Mouse (Mus musculus): Measurements from ENCODE around the gene Capzb. TPM values are rescaled to one million over a fixed set of nuclear protein-coding genes. Genes with fewer than 3 reads are reported as not detected.

The Capzb gene
- polyA plus RNA-seq, 2 experiments, result 198 to 284 TPM

- no peak for ATAC-seq (ENCODE audit: low FRiP score, low read depth)
- peaks cover 20% of the 10 kb centered on the region for H3K36me3 ChIP-seq (ENCODE audit: control insufficient read depth, insufficient read depth, low read length)
- H3K27ac ChIP-seq (replicated peaks; ENCODE audit: low read depth, low read length), result no peak overlapping the region
- H3K27me3 ChIP-seq (ENCODE audit: control insufficient read depth, insufficient read depth, low read length), result no peaks in the 10 kb centered on the region
- DNase-seq (ENCODE audit: low spot score), result no peak
- no peak overlapping the region for H3K9ac ChIP-seq (ENCODE audit: low read depth, low read length, severe bottlenecking)
- H3K4me2 ChIP-seq (replicated peaks; ENCODE audit: low read depth, low read length, severe bottlenecking), result no peak overlapping the region
- no peak overlapping the region for H3K4me3 ChIP-seq (replicated peaks; ENCODE audit: low read length)
- H3K9me3 ChIP-seq (ENCODE audit: control insufficient read depth, low read length), result no peaks in the 10 kb centered on the region
- WGBS, result 65% methylated on average over 7 of the region's 7 CpGs
- H3K4me1 ChIP-seq (ENCODE audit: control insufficient read depth, insufficient read depth, low read length), result peaks cover 10% of the 10 kb centered on the region
- TF ChIP-seq POLR2A (IDR thresholded peaks at IDR 0.05; ENCODE audit: borderline replicate concordance, extremely low read depth, insufficient read depth, insufficient read length), result no peak
Observed at GRCm38 (mm10) chr4:139202556-139202955, 9.9 kb downstream of the Capzb start.

- Histone ChIP-seq H3K4me2 (replicated peaks; ENCODE audit: low read depth, low read length, severe bottlenecking) (no peak overlapping the region), H3K4me1 (ENCODE audit: control insufficient read depth, insufficient read depth, low read length) (peaks cover 12% of the 10 kb centered on the region), H3K36me3 (ENCODE audit: control insufficient read depth, insufficient read depth, low read length) (peaks cover 21% of the 10 kb centered on the region), H3K27ac (replicated peaks; ENCODE audit: low read depth, low read length) (no peak overlapping the region), H3K9ac (ENCODE audit: low read depth, low read length, severe bottlenecking) (no peak overlapping the region), H3K9me3 (ENCODE audit: control insufficient read depth, low read length) (no peaks in the 10 kb centered on the region), H3K27me3 (ENCODE audit: control insufficient read depth, insufficient read depth, low read length) (no peaks in the 10 kb centered on the region), H3K4me3 (replicated peaks; ENCODE audit: low read length) (no peak overlapping the region)
- no peak for TF ChIP-seq POLR2A (IDR thresholded peaks at IDR 0.05; ENCODE audit: borderline replicate concordance, extremely low read depth, insufficient read depth, insufficient read length)
- WGBS, result 79% methylated on average over 2 of the region's 2 CpGs
- DNase-seq (ENCODE audit: low spot score) (no peak), ATAC-seq (ENCODE audit: low FRiP score, low read depth) (no peak)
Observed at GRCm38 (mm10) chr4:139203381-139203780, 10.7 kb downstream of the Capzb start.

GRCm38 (mm10) chr4:139205842-139206241, 13.1 kb downstream of the Capzb start:
- no peaks in the 10 kb centered on the region for H3K27me3 ChIP-seq (ENCODE audit: control insufficient read depth, insufficient read depth, low read length)
- DNase-seq (ENCODE audit: low spot score) (no peak), ATAC-seq (ENCODE audit: low FRiP score, low read depth) (no peak)
- H3K9me3 ChIP-seq (ENCODE audit: control insufficient read depth, low read length), result no peaks in the 10 kb centered on the region
- no peak overlapping the region for H3K4me3 ChIP-seq (replicated peaks; ENCODE audit: low read length)
- no peak for TF ChIP-seq POLR2A (IDR thresholded peaks at IDR 0.05; ENCODE audit: borderline replicate concordance, extremely low read depth, insufficient read depth, insufficient read length)
- H3K4me2 ChIP-seq (replicated peaks; ENCODE audit: low read depth, low read length, severe bottlenecking), result no peak overlapping the region
- H3K9ac ChIP-seq (ENCODE audit: low read depth, low read length, severe bottlenecking), result no peak overlapping the region
- no peak overlapping the region for H3K27ac ChIP-seq (replicated peaks; ENCODE audit: low read depth, low read length)
- H3K36me3 ChIP-seq (ENCODE audit: control insufficient read depth, insufficient read depth, low read length), result peaks cover 8% of the 10 kb centered on the region; the same call in 1 of the 2 replicates
- 50% methylated on average over 5 of the region's 5 CpGs for WGBS
- peaks cover 21% of the 10 kb centered on the region for H3K4me1 ChIP-seq (ENCODE audit: control insufficient read depth, insufficient read depth, low read length)

- Histone ChIP-seq H3K9ac (ENCODE audit: low read depth, low read length, severe bottlenecking) (no peak overlapping the region), H3K4me1 (ENCODE audit: control insufficient read depth, insufficient read depth, low read length) (peaks cover 21% of the 10 kb centered on the region), H3K36me3 (ENCODE audit: control insufficient read depth, insufficient read depth, low read length) (peaks cover 8% of the 10 kb centered on the region; the same call in 1 of the 2 replicates), H3K4me2 (replicated peaks; ENCODE audit: low read depth, low read length, severe bottlenecking) (no peak overlapping the region), H3K9me3 (ENCODE audit: control insufficient read depth, low read length) (no peaks in the 10 kb centered on the region), H3K4me3 (replicated peaks; ENCODE audit: low read length) (no peak overlapping the region), H3K27ac (replicated peaks; ENCODE audit: low read depth, low read length) (no peak overlapping the region), H3K27me3 (ENCODE audit: control insufficient read depth, insufficient read depth, low read length) (no peaks in the 10 kb centered on the region)
- DNase-seq (ENCODE audit: low spot score) (no peak), ATAC-seq (ENCODE audit: low FRiP score, low read depth) (no peak)
- TF ChIP-seq POLR2A (IDR thresholded peaks at IDR 0.05; ENCODE audit: borderline replicate concordance, extremely low read depth, insufficient read depth, insufficient read length), result no peak
- WGBS, result 84% methylated on average over 8 of the region's 8 CpGs
Observed at GRCm38 (mm10) chr4:139206353-139207045, 13.8 kb downstream of the Capzb start.

- no peak for TF ChIP-seq POLR2A (IDR thresholded peaks at IDR 0.05; ENCODE audit: borderline replicate concordance, extremely low read depth, insufficient read depth, insufficient read length)
- no peak overlapping the region for H3K4me2 ChIP-seq (replicated peaks; ENCODE audit: low read depth, low read length, severe bottlenecking)
- no peak for DNase-seq (ENCODE audit: low spot score)
- H3K27me3 ChIP-seq (ENCODE audit: control insufficient read depth, insufficient read depth, low read length), result no peaks in the 10 kb centered on the region
- H3K27ac ChIP-seq (replicated peaks; ENCODE audit: low read depth, low read length), result peak overlapping the region; percentile 68
- no peak overlapping the region for H3K4me3 ChIP-seq (replicated peaks; ENCODE audit: low read length)
- peaks cover 11% of the 10 kb centered on the region; the same call in 1 of the 2 replicates for H3K36me3 ChIP-seq (ENCODE audit: control insufficient read depth, insufficient read depth, low read length)
- peaks cover 25% of the 10 kb centered on the region for H3K4me1 ChIP-seq (ENCODE audit: control insufficient read depth, insufficient read depth, low read length)
- ATAC-seq (ENCODE audit: low FRiP score, low read depth), result no peak
- 0 out of 2 replicates have a peak overlapping the region, but pooled peaks have one; percentile 0 for H3K9ac ChIP-seq (ENCODE audit: low read depth, low read length, severe bottlenecking)
- 55% methylated on average over 9 of the region's 9 CpGs for WGBS
- H3K9me3 ChIP-seq (ENCODE audit: control insufficient read depth, low read length), result no peaks in the 10 kb centered on the region
Observed at GRCm38 (mm10) chr4:139208236-139209129, 15.8 kb downstream of the Capzb start.

Measured in limb, embryonic 14.5 days (tissue).